Mouse (Mus musculus) adrenal gland, adult 18-20 months (tissue): ENCODE measurements around the gene Tmem14c. TPM values are rescaled to one million over a fixed set of nuclear protein-coding genes. Genes with fewer than 3 reads are reported as not detected.
A peak's percentile ranks its signal among the peaks of the same experiment; 100 is the strongest.
"Not testable (repeated sequence)": the region's sequence is repeated elsewhere in the genome, so short reads cannot be mapped to it uniquely, and the experiment has no call there.

Source experiments
- DNase-seq, 2 experiments: peaks; one replicate each; pipeline ENCODE4 v3.0.0; 2021 to 2022; ENCODE audit warnings: low spot score in 2 of 2
- long read RNA-seq, 2 experiments: library from polyadenylated mRNA; stranded (forward); transcript quantifications; one replicate each; pipeline ENCODE4 v2.0.0; 2021
- total RNA-seq, 2 experiments: library from RNA; stranded (reverse); gene quantifications; 1 replicate in 1 of 2; 2 replicates in 1 of 2; pipeline ENCODE4 v1.2.3; 2021

Gene Tmem14c
- total RNA-seq = 100 to 1,000 TPM; 176 to 205 TPM
- long read RNA-seq, experiment 1, transcript Tmem14c-201 (6 exons, 914 nt) = major isoform, 37 of 46 reads
- long read RNA-seq, experiment 1, partial matches to known transcripts = 2 of 46 reads
- long read RNA-seq, experiment 1, other reads (novel, unspliced or antisense) = 7 of 46 reads
- long read RNA-seq, experiment 2, transcript Tmem14c-201 (6 exons, 914 nt) = major isoform, 140 of 175 reads
- long read RNA-seq, experiment 2, partial matches to known transcripts = 12 of 175 reads
- long read RNA-seq, experiment 2, other reads (novel, unspliced or antisense) = 23 of 175 reads

GRCm38 (mm10) chr13:41015829-41016634 lies at the start of gene Tmem14c:
TSS of gene Tmem14c (plus strand) at chr13:41016292.
- peak; percentile 91 for DNase-seq

- no peak for DNase-seq
Measured at GRCm38 (mm10) chr13:40967609-40968008, 48.5 kb upstream of the Tmem14c start.

- DNase-seq = no peak
Measured at GRCm38 (mm10) chr13:40968564-40968963, 47.5 kb upstream of the Tmem14c start.

- no peak for DNase-seq
Measured at GRCm38 (mm10) chr13:40969761-40970390, 46.2 kb upstream of the Tmem14c start.

GRCm38 (mm10) chr13:40971261-40971660 lies 44.8 kb upstream of the Tmem14c start:
- DNase-seq = no peak

GRCm38 (mm10) chr13:40971831-40972230 lies 44.3 kb upstream of the Tmem14c start:
- no peak for DNase-seq

- no peak for DNase-seq
Measured at GRCm38 (mm10) chr13:40972976-40973375, 43.1 kb upstream of the Tmem14c start.

GRCm38 (mm10) chr13:40977609-40978008 lies 38.5 kb upstream of the Tmem14c start:
- DNase-seq = peak; percentile 40 to 47

GRCm38 (mm10) chr13:40978652-40979051 lies 37.4 kb upstream of the Tmem14c start:
- DNase-seq = no peak

- no peak for DNase-seq
Measured at GRCm38 (mm10) chr13:40979321-40979720, 36.8 kb upstream of the Tmem14c start.

- no peak for DNase-seq
Measured at GRCm38 (mm10) chr13:40982759-40983158, 33.3 kb upstream of the Tmem14c start.

- no peak for DNase-seq
Measured at GRCm38 (mm10) chr13:40986081-40986480, 30.0 kb upstream of the Tmem14c start.

- not testable (repeated sequence) for DNase-seq
Measured at GRCm38 (mm10) chr13:40987608-40988303, 28.3 kb upstream of the Tmem14c start.

GRCm38 (mm10) chr13:40988418-40988817 lies 27.7 kb upstream of the Tmem14c start:
- no peak for DNase-seq

- no peak for DNase-seq
Measured at GRCm38 (mm10) chr13:40994487-40995263, 21.4 kb upstream of the Tmem14c start.

- DNase-seq = not testable (repeated sequence)
Measured at GRCm38 (mm10) chr13:40998537-40998936, 17.6 kb upstream of the Tmem14c start.

GRCm38 (mm10) chr13:41000140-41000925 lies 15.8 kb upstream of the Tmem14c start:
- DNase-seq = peak; percentile 45 to 46

- peak; percentile 92 to 94 for DNase-seq
Measured at GRCm38 (mm10) chr13:41000926-41001639, 15.0 kb upstream of the Tmem14c start, which contains the start of gene Pak1ip1. TSS of gene Pak1ip1 (plus strand) at chr13:41001023.

- no peak for DNase-seq
Measured at GRCm38 (mm10) chr13:41002001-41002400, 14.1 kb upstream of the Tmem14c start.
